Mouse (Mus musculus) CH12.LX (cell line): ENCODE measurements at regions not wholly inside any gene's neighbourhood (a gene's known extent, or its start where the extent isn't known, plus 50 kb on each side); places are given as distances from the start of the nearest gene placed in this dataset.

ENCODE experiments used
- CTCF ChIP-seq, 2 experiments: IDR thresholded peaks in 1 of 2; conservative IDR thresholded peaks in 1 of 2; 2 replicates each; pipeline ENCODE4 v1.5.1; 2011 to 2012; ENCODE audit warnings: low read depth in 2 of 2, low read length in 2 of 2, improper control_type of control experiment in 1 of 2, inconsistent platforms in 1 of 2, mild to moderate bottlenecking in 1 of 2, moderate library complexity in 1 of 2
- ELF1 ChIP-seq: IDR thresholded peaks from 2 replicates; pipeline ENCODE4 v1.6.1; 2014; ENCODE audit warnings: low read depth, mild to moderate bottlenecking, inconsistent platforms, low read length, improper control_type of control experiment
- KAT2A ChIP-seq: IDR thresholded peaks from 2 replicates; pipeline ENCODE4 v1.6.1; 2012; ENCODE audit warnings: low read length, improper control_type of control experiment, inconsistent platforms; ENCODE audit not compliant: insufficient replicate concordance
- POLR2A ChIP-seq: IDR thresholded peaks from 2 replicates; pipeline ENCODE4 v1.6.1; 2011; ENCODE audit warnings: low read depth, mild to moderate bottlenecking, improper control_type of control experiment, low read length
- RAD21 ChIP-seq: IDR thresholded peaks from 2 replicates; pipeline ENCODE4 v1.6.1; 2011; ENCODE audit warnings: low read depth, mild to moderate bottlenecking, low read length, improper control_type of control experiment, moderate library complexity
- TCF12 ChIP-seq: IDR thresholded peaks from 2 replicates; pipeline ENCODE4 v1.6.1; 2014; ENCODE audit warnings: low read depth, mild to moderate bottlenecking, inconsistent platforms, low read length, improper control_type of control experiment
- ZNF384 ChIP-seq: IDR thresholded peaks from 2 replicates; pipeline ENCODE4 v1.6.1; 2012; ENCODE audit warnings: low read depth, low read length, improper control_type of control experiment, inconsistent platforms

GRCm38 (mm10) chr9:11885784-11886183, 981.2 kb upstream of the Cntn5 start:
- TF ChIP-seq POLR2A (no peak), RAD21 (no peak), KAT2A (no peak), ZNF384 (no peak), ELF1 (no peak), TCF12 (no peak), CTCF (conservative IDR thresholded peaks at IDR 0.05 in 1 of 2, IDR thresholded peaks at IDR 0.05 in 1 of 2; ENCODE audit: low read depth in 2 of 2, low read length in 2 of 2) (no peak)
